Mouse (Mus musculus): ENCODE results near the gene Rab22a.
"Not testable (repeated sequence)": the region's sequence is repeated elsewhere in the genome, so short reads cannot be mapped to it uniquely, and the experiment has no call there.

The Rab22a gene

DNA sequence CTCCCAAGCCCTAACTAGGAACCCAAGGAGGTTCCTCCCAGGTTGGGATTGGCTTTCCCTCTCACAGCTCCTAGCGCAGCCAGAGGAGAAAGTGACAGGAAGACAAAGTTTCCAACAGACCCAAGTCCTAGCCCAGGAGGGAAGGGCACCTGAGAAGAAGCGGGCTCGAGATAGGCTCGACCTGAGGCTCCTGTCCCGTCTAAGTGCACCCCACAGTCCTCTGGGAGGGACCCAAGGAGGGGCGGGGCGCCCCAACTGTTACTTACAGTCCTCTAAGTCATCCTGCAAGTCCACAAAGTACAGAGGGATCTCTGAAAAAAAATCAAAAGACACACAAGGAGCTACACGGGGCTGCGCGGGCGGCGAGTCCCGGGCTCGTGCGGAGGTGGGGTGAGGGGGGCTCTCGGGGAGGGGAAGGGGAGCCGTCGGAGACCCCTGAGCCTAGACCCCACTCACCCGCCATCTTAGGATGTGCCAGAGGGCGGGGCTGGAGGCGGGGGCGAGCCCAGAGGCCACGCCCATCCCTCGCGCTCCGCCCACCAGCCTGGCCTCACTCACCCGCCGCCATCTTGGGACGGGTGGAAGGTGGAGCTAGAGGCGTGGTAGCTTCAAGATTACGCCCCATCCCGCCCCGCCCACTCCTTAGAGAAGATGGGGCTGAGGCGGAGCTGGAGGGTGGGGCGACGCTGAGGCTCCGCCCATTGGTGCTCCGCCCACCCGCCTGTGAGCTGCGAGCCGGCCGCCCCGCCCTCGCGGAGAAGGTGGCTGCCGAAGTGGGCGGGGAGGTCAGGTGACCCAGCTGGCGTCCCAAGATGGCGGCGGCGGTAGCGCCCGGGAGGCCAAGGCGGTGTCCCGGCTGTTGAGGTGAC, at the start of gene Rab22a:
Gene Rab22a, plus strand, starts transcription at position 704 of the 869 bp plus-strand sequence.
- in situ Hi-C loops (cut with MboI; ENCODE audit: low sequenced_read_pairs), result no loop called here

DNA sequence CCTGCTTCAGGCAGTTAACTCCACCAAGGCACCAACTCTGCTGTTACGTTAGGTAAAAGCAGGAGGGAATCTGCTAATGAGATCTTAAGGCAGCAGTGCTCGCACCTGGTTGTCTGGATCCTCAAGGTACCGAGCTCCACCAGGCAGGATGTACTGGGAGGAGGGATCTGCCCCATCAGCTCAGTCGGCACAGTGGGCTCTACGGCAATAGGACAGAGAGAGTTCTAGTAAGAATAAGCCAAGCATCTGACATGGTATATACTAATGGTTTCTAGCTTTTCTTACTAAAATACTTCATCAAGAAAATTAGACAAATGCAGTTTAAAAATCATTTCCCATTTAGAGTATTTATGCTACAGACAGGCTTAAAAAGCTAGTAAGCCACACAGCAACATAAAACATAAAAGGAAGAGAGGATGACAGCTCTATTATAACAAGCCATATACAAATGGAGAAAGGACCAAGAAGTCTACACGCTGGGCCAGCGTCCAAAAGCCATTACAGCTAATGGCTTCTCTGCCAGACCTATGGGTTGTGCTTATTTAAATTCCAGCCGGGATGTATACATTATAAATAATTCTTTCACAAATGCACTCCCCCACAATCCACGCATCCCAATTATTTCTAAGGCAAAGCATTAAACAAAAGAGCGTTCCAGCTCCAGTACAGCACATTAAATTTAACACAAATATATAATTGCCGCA, 44.0 kb upstream of the Rab22a start:
- in situ Hi-C loops (cut with MboI; ENCODE audit: low sequenced_read_pairs), result no loop called here

DNA sequence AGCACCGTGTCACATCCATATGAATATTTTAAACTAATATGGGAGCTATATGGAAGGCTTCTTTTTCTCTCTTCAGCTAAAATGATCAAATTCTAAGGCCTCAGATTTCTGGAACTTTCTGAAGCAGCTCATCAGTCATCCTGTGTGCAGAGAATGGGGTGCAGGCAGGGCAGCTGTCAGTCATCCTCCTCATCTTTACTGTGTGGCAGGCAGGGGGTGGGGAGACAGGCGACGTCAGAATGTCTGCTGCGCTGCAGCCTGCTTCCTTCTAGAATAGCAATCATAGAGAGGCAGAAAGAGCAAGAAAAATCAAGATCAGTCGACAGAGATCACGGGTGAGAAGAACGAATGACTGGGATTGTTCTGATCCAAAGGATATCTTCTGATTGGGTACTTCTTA, 43.4 kb upstream of the Rab22a start:
- in situ Hi-C loops (cut with MboI; ENCODE audit: low sequenced_read_pairs), result no loop called here

DNA sequence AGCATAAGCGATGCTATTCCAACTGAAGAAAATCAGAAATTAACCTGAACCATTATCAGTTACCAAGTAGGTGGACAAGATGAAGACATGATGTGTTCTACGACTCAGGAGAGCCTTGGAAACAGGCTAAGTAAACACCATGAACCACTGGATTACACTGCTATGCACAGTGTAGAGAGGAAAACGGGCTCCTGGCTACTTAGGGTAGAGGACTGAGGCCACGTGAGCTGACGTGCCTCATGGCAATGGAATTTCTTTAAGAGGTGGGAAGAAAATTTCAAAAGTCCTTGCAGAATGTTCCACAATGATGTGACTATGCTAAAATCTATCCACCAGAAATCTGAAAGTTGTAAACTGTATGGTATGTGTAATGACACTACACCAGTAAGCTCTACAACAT, 40.4 kb upstream of the Rab22a start:
- in situ Hi-C loops (cut with MboI; ENCODE audit: low sequenced_read_pairs), result no loop called here

DNA sequence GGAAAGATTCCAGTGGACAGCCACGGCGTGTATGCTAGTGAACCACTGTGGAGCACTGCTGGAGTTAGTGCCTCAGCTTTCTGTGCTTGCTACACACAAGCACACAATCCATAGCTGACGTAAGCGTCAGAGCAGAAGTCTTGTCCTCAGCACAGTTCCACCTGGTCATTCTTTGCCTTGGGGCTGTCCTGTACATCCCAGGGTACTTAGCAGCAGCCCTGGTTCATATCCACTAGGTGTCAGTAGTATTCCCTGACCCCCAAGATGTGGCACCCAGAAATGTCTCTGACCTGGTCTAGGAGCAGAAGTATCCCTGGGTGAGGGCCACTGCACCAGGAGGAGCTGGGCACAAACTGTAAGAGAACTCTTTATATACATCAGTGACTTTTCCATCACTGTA, 38.9 kb upstream of the Rab22a start:
- in situ Hi-C loops (cut with MboI; ENCODE audit: low sequenced_read_pairs), result no loop called here

DNA sequence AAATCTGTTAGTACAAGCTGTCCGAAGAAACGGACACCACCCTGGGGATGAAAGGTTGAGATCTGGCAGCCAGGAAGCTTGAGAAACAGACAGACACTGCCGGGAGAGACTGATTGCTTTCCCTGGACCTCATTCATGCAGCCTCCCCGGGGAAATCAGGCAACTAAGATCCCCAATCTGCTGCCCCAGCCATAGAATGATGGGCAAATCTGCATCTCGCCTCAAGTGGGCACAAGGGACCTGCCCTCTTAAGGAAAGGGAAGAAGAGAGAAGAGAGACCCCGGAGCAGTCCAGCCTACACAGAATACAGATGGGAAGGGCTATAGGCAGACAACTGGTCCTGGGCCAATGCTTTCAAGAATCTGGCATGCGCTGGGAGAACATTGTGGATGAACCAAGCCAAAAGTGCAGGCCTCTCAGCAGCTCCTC, 37.4 kb upstream of the Rab22a start:
- in situ Hi-C loops (cut with MboI; ENCODE audit: low sequenced_read_pairs), result no loop called here

DNA sequence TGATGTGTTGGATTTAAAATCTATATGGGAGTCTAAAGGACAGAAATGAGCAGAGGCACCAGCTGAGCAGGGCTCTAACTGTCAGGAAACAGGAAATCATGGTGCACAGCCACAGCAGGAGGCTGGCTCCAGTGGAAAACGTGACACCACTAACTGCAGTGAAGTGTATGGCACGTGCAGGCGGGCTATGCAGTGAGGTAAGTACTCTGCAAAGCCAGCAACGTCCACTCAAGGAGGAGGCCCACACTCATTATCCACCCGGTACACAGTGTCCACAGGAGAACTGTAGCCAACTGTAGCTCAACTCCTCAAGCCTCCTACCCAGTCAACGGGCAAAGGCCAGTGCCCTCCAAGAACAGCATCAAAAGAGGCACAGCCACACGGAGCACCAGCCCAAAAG, 34.9 kb upstream of the Rab22a start:
- in situ Hi-C loops (cut with MboI; ENCODE audit: low sequenced_read_pairs), result no loop called here

DNA sequence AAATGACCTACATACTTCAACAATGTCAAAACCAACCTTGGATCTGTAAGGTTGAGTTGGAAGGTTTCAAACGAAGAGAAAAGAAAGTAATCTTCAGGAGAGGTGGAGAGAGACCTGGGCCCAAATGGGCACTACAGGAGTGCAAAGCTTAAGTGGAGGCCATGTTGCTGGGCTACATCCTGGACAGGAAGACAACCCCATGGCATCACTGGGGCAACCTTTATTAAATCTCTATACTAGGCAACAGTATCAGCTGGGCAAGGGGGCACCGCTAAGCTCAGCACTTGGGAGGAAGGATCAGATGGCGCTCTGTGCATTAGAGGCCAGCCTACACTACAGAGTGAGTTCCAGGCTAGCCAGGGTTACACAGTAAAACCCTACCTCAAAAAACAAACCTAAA, 33.8 kb upstream of the Rab22a start:
- in situ Hi-C loops (cut with MboI; ENCODE audit: low sequenced_read_pairs), result no loop called here

DNA sequence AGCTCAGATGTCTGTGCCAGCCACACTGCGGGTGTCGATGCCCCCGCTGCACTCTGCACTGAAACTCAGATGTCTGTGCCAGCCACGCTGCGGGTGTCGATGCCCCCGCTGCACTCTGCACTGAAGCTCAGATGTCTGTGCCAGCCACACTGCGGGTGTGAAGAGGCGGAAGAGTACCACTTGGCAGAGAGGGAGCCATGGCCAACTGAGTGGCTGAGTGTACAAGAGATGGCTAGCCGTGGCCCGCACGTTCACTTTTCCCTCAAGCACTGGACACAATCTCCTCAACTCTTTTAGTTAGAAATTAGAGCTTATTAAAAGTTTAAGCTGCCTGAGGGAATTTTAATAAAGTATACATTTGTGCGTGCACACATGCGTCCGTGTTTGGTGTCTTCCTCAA, 25.5 kb upstream of the Rab22a start:
- in situ Hi-C loops (cut with MboI; ENCODE audit: low sequenced_read_pairs), result not testable (repeated sequence)

DNA sequence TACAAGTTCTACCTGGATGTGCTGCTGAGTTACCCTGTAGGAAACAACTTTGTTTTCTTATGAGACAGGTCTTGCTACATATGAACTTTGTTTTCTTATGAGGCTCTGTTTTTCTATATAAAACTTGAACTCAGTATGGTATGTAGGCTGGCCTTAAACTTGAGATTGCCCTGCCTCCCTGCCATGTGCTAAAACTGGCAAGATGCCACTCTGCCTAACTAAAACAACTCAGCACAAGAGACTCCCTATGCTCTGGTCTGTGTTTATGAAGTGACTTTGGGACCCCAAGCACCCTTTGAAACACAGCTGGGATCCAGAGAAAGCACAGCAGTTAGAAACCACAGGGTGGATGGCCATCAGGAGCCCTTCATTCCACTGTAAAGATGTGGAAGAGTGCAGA, 18.2 kb upstream of the Rab22a start:
- in situ Hi-C loops (cut with MboI; ENCODE audit: low sequenced_read_pairs), result no loop called here

DNA sequence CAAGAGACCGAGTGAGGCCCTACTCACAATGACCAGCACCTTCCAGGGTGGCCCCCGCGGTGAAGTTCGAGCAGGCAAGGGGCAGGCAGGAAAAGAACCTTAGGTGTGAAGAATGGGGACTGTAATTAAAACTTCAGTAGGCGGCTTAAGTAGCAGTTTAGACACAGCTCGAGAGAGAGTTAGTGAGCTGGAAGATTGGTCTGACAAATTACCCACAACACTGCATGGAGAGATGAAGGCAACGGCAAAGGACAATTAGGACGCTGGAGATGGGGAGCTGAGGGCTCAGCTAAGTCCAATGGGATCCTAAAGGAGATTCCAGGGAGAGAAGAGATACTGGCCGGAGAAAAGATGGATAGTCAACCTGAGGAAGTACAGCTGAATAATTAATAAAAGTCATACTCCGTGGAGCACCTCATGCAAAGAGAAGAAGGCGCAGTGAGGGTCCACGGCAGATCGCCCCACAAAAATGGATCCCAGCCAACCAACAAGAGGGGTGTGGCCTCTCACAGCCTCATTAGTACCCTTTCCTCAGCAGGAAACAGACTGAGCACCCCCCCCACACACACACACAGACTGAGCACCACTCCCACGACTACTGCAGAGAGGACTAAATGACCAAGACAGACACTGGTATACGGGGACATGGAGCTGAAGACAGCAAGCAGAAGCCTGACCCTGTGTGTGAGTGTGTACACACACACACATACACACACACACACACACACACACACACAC, 17.1 kb upstream of the Rab22a start:
- in situ Hi-C loops (cut with MboI; ENCODE audit: low sequenced_read_pairs), result no loop called here

DNA sequence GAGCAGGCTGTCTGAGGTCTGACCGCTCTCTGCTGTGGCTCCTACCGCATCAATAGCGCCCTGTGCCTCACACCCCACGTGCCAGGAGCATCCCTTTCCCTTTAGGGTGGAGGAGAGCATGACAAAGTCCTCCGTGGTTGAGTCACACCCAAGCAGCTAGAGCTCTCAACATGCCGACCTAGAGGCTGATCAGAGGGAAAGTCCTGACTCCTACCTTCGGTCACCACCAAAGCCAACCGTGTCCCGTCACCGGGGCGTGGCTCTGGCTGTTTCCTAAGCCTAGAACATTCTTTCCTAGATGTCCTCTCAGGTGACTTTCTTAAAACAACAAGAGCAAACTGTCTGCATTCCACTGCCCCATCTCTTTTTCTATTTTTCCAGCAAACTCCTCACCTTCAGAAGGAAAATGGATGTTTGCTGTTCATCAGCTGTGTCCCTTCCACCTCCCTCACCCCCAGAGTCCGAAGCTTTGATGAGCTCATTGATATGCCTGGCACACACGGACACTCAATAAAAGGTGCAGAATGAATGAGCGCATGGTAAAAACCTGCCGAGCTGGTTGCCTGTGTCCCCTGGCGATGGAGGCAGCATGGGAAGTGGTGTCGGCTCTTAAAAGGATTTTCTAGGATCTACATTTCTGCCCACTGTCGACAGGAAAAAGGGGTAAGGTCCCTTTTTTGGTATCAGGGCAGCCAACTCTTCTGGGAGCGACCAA, 12.2 kb upstream of the Rab22a start:
- in situ Hi-C loops (cut with MboI; ENCODE audit: low sequenced_read_pairs), result no loop called here

DNA sequence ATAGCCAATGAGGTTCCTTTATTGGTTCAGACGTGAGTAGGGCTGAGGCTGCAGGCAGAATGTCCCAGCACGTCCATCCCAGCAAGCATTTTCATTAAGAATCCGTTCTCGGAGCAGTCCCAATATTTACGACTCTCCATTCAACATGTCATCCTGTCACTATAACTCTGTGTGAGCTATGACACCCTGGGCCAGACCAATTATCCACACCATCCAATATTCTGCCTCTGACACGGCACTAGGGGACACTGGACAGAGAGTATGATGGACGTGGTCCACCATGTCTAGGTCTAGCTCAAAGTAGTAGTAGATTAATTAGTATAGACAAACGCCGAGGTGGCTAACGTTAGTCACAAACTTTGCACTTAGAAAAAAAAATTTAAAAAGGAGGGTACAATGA, 9.8 kb upstream of the Rab22a start:
- in situ Hi-C loops (cut with MboI; ENCODE audit: low sequenced_read_pairs), result no loop called here

DNA sequence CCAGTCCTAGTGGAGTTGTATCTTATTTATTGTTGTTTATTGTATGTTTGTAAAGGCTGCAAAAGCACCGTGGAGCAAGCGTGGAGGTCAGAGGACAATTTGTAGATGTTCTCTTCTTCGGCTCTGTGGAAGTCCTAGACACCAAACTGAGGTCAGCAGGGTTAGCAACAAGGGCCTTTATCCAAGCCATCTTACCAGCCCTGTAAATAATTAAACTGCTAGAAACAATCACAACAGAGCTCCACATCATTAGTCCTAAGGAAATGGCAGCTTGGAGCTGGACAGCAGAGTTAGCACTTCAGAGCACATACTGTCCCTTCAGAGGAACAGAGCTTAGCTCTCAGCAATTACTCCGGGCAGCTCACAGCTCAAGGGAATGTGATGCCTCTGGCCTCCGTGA, 6.0 kb upstream of the Rab22a start:
- in situ Hi-C loops (cut with MboI; ENCODE audit: low sequenced_read_pairs), result no loop called here

DNA sequence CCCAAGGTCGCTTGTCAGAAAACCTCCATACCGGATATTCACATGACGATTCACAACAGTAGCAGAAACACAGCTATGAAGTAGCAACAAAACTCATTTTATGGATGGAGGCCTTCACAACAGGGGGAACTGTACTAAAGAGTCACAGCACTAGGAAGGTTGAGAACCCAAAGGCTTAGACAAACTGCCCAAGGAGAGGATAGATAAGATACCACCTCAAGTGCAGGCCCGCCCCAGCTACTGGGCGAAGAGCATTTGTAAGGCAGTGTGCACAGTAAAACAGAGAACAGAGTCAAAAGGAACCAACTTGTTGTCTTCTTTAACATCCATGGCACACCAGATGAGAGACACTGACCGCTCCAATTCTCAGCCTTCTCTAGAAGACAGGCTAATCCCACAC, 1.8 kb upstream of the Rab22a start:
- in situ Hi-C loops (cut with MboI; ENCODE audit: low sequenced_read_pairs), result no loop called here

DNA sequence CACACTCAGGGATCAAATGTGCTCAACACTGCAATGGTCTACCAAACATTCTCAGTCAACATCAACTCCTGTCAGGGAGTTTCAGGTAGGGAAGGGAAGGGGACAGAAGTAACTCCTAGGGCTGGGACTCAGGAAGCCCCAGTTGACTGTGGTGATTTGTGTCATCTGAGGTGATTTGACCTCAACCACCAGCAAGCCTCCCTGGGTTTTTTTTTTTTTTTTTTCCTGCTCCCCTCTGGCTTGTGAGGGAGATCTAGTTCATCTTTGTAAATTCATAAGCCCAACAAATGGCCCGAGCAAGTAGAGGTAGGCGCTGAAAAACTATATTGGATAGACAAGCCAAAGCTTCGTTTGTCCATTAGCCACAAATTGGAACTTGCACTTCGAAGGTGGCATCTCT, 1.0 kb upstream of the Rab22a start:
- in situ Hi-C loops (cut with MboI; ENCODE audit: low sequenced_read_pairs), result no loop called here

DNA sequence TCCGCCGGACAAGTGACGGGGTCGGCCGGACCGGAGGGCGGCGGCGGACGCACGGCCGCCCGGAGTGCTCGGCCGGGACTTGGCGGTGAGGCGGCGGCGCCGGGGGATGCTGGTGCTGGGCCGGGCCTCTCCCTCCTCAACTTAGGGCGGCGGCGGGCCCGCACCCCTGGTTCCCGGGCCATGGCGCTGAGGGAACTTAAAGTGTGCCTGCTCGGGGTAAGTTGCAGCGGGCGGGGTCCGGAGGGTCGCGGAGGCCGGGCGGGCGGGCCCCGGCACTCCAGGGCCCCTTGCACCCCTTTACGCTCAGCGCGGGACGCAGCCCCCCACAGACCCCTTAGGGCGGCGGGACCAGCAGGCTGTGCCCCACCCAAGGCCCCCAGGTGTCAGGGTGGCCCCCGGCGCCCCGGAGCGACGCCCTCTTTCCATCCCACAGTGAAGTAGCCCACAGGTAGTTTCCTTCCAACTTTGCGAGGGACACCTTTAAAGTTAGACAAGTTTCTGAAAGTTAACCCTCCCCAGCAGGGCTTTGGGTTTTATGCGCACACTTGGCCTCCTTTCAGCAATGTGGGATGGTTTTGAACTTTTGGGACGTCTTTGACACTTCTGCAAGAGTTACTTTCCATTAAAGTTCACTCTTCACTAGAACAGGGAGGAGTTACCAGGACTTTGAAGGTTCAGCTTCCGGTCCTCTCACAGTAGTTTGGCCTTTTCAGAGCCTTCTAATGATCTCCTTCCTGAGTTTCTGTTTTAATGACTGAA, 545 bp downstream of the Rab22a start:
- in situ Hi-C loops (cut with MboI; ENCODE audit: low sequenced_read_pairs), result no loop called here

DNA sequence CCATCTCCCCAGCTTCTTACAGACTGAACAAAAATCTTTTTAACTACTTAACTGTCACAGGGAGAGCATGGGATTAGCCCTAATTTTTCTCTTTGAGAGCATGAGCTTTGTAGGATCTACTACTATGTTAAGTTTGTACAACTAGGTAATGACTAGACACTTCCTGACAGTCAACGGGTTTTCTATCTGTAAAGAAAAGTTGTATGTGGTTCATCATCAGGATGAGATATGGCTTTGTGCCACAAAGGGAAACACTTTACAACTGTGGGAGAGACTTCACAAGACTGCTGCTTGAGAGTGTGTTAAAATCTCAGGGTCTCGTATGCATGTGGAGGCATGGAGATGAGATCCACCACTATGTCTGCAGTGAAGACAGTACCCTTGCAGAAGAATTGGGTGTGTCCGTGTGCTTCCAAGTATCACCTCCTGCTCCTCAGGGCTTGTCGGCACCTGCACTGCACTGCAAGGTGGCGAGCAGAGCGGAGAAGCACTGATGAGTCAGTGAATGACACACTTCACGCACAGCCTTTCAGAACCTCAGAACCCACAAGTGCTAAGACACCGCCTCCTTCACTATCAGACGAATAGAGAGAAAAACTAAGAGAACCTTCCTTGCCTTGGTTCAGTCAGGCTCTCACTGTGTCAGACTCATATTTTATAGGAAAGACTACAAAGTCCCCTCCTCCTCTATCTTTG, 2.8 kb downstream of the Rab22a start:
- in situ Hi-C loops (cut with MboI; ENCODE audit: low sequenced_read_pairs), result no loop called here

DNA sequence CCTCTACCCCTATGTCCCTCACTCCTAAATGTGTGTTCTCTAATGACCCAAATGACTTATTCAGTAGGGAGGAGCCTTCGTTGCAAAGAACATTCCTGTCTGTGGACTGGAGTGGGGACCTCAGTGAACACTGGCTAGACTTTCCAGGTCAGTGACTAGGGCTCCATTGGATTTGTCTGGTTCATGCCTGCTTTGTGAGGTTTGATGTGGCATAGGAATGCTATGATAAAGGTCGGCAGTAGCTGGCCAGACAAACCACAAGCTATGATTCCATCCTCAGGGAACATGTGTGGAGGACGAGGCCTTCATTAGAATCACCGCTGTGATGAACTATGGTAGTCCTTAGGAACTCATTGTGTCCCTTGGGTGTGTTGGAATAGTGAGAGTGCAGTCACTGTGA, 5.2 kb downstream of the Rab22a start:
- in situ Hi-C loops (cut with MboI; ENCODE audit: low sequenced_read_pairs), result no loop called here

DNA sequence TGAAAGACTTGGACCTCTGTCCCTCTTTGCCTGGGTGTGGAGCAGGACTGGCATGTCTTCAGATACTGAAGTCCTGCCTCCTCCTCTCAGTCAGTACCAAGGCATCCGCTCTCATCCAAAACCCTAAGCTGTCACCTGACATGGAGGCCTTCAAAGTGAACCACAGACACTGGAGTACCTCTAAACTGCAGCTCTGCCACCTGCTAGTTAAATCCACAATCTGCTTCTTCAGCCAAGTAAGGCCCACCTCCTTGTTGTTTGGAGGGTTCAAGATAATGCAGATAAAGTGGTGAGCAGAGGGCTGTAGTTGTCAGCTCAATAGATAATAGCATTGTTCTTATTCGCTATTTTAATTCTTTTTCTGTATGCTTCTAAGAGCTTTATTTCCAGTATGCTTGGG, 5.7 kb downstream of the Rab22a start:
- in situ Hi-C loops (cut with MboI; ENCODE audit: low sequenced_read_pairs), result no loop called here

All from CH12F3 (cell line).